Mouse (Mus musculus) megakaryocyte progenitor cell, adult 5-6 weeks (primary cell): Measurements from ENCODE around the gene Opa3. TPM values are rescaled to one million over a fixed set of nuclear protein-coding genes. Genes with fewer than 3 reads are reported as not detected.

ENCODE experiments used
- ATAC-seq: replicated peaks from 2 replicates; pipeline ENCODE4 v1.8.0; 2016; ENCODE audit warnings: mild to moderate bottlenecking, moderate TSS enrichment, inconsistent platforms; ENCODE audit not compliant: poor library complexity
- total RNA-seq, 2 experiments: library from RNA; stranded (forward) in 1 of 2; stranded (reverse) in 1 of 2; fragments of 157-497, 149-512 nt in 1 of 2; fragments of 200-1000 nt in 1 of 2; gene quantifications; 2 replicates each; pipeline versions ENCODE4 v1.2.3 to v1.2.4; 2015 to 2017

Gene Opa3
- total RNA-seq, 2 experiments from 2014 or later = 16.1 to 19.9 TPM

DNA sequence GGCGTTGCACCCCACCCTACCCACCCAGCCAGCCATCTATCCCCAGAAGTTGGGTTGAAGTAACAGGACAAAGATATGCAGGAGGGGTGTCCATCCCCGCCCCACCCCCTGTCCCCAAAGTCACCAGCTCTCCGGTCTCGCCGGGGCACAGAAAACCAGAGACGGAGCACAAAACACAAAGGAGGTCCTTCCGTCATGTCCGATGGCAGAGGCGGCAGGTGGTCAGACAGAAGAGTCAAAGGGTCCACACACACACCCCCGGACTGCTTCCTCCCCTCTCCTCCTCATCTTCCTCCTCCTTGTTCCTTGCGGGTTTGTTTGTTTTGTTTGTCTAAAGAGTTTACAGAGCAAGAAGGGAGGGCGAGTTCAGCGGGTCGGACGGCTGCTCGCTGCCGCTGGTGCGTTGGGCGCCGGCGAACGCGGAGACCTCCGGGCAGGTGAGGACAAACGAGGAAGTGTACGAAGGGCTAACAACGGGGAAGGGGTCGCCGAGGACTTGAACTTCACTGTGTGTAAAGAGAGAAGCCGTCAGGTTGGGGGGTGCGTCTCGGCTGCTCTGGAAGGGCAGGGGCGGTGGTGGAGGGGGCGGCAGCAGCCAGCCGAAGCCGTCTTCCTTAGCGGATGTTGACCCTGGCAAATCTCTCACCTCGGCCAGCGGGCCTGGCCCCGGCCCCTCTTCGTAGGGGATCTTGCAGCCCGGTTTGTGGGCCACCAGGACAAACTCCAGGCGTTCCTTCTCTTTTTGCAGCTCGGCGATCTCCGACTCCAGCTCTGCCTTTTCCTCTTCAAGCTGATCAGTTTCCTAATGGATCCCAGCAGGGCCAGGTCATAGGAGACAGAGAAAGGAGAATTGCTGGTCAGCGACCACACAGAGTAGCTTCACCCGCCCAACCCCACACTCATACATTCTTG lies 76.6 kb downstream of the Opa3 start:
- no peak for ATAC-seq

GRCm38 (mm10) chr7:19305413-19305735 lies 77.2 kb downstream of the Opa3 start:
- no peak for ATAC-seq

Other genes starting within 250 kb of the Opa3 start
- not detected in 2 replicates for gene Nanos2, start 240.9 kb upstream of the Opa3 start, total RNA-seq (2015)
- not detected in 2 replicates for gene Nanos2, start 240.9 kb upstream of the Opa3 start, total RNA-seq (2017)
- 0.17 TPM in 1 of 2 replicates, not detected in the other for gene Mypop, start 237.1 kb upstream of the Opa3 start, total RNA-seq (2015)
- not detected in 2 replicates for gene Mypop, start 237.1 kb upstream of the Opa3 start, total RNA-seq (2017)
- 16.4 and 16.8 TPM in 2 replicates for gene Irf2bp1, start 224.3 kb upstream of the Opa3 start, total RNA-seq (2015)
- gene Irf2bp1, start 224.3 kb upstream of the Opa3 start, total RNA-seq (2017) = 12.5 and 13.1 TPM in 2 replicates
- gene Foxa3, start 204.8 kb upstream of the Opa3 start, total RNA-seq (2015) = not detected in 2 replicates
- not detected in 2 replicates for gene Foxa3, start 204.8 kb upstream of the Opa3 start, total RNA-seq (2017)
- 58.1 and 74.7 TPM in 2 replicates for gene Sympk, start 204.0 kb upstream of the Opa3 start, total RNA-seq (2015)
- 44.9 and 48.6 TPM in 2 replicates for gene Sympk, start 204.0 kb upstream of the Opa3 start, total RNA-seq (2017)
- gene Rsph6a, start 173.6 kb upstream of the Opa3 start, total RNA-seq (2015) = not detected in 2 replicates
- gene Rsph6a, start 173.6 kb upstream of the Opa3 start, total RNA-seq (2017) = 0.61 TPM in 1 of 2 replicates, not detected in the other
- 4.4 and 5.5 TPM in 2 replicates for gene Dmwd, start 152.1 kb upstream of the Opa3 start, total RNA-seq (2015)
- 1.5 and 2.3 TPM in 2 replicates for gene Dmwd, start 152.1 kb upstream of the Opa3 start, total RNA-seq (2017)
- gene Dmpk, start 144.5 kb upstream of the Opa3 start, total RNA-seq (2015) = 0.78 and 1.9 TPM in 2 replicates
- 0.84 TPM in 1 of 2 replicates, not detected in the other for gene Dmpk, start 144.5 kb upstream of the Opa3 start, total RNA-seq (2017)
- gene Six5, start 133.7 kb upstream of the Opa3 start, total RNA-seq (2015) = 2.8 and 3.9 TPM in 2 replicates
- gene Six5, start 133.7 kb upstream of the Opa3 start, total RNA-seq (2017) = 2.3 and 2.4 TPM in 2 replicates
- 0.24 and 0.57 TPM in 2 replicates for gene Gm4969, start 110.0 kb upstream of the Opa3 start, total RNA-seq (2015)
- gene Gm4969, start 110.0 kb upstream of the Opa3 start, total RNA-seq (2017) = 0.03 and 0.42 TPM in 2 replicates
- 2.0 and 2.1 TPM in 2 replicates for gene Fbxo46, start 108.5 kb upstream of the Opa3 start, total RNA-seq (2015)
- 4.2 and 5.0 TPM in 2 replicates for gene Fbxo46, start 108.5 kb upstream of the Opa3 start, total RNA-seq (2017)
- 6.5 and 6.9 TPM in 2 replicates for gene Qpctl, start 79.0 kb upstream of the Opa3 start, total RNA-seq (2015)
- 3.4 and 5.6 TPM in 2 replicates for gene Qpctl, start 79.0 kb upstream of the Opa3 start, total RNA-seq (2017)
- gene Snrpd2, start 78.6 kb upstream of the Opa3 start, total RNA-seq (2015) = 106 and 117 TPM in 2 replicates
- gene Snrpd2, start 78.6 kb upstream of the Opa3 start, total RNA-seq (2017) = 78.6 and 83.9 TPM in 2 replicates
- not detected in 2 replicates for gene Gipr, start 62.2 kb upstream of the Opa3 start, total RNA-seq (2015)
- not detected in 2 replicates for gene Gipr, start 62.2 kb upstream of the Opa3 start, total RNA-seq (2017)
- 4.3 and 5.5 TPM in 2 replicates for gene Eml2, start 51.9 kb upstream of the Opa3 start, total RNA-seq (2015)
- 8.0 and 15.1 TPM in 2 replicates for gene Eml2, start 51.9 kb upstream of the Opa3 start, total RNA-seq (2017)
- 0.12 TPM in 1 of 2 replicates, not detected in the other for gene Gpr4, start 15.8 kb upstream of the Opa3 start, total RNA-seq (2015)
- gene Gpr4, start 15.8 kb upstream of the Opa3 start, total RNA-seq (2017) = not detected in 2 replicates
- 46.7 and 49.6 TPM in 2 replicates for gene Vasp, start 43.5 kb downstream of the Opa3 start, total RNA-seq (2015)
- 71.0 and 73.0 TPM in 2 replicates for gene Vasp, start 43.5 kb downstream of the Opa3 start, total RNA-seq (2017)
- gene Ppm1n, start 51.7 kb downstream of the Opa3 start, total RNA-seq (2015) = 0.20 TPM in 1 of 2 replicates, not detected in the other
- gene Ppm1n, start 51.7 kb downstream of the Opa3 start, total RNA-seq (2017) = not detected in 2 replicates
- gene Rtn2, start 54.3 kb downstream of the Opa3 start, total RNA-seq (2015) = not detected in 2 replicates
- not detected in 2 replicates for gene Rtn2, start 54.3 kb downstream of the Opa3 start, total RNA-seq (2017)
- gene Fosb, start 81.7 kb downstream of the Opa3 start, total RNA-seq (2015) = 18.2 and 28.4 TPM in 2 replicates
- gene Fosb, start 81.7 kb downstream of the Opa3 start, total RNA-seq (2017) = 12.7 and 13.2 TPM in 2 replicates
- gene Ercc1, start 116.4 kb downstream of the Opa3 start, total RNA-seq (2015) = 26.5 and 32.3 TPM in 2 replicates
- 24.4 and 29.8 TPM in 2 replicates for gene Ercc1, start 116.4 kb downstream of the Opa3 start, total RNA-seq (2017)
- 11.1 and 13.6 TPM in 2 replicates for gene Cd3eap, start 131.1 kb downstream of the Opa3 start, total RNA-seq (2015)
- gene Cd3eap, start 131.1 kb downstream of the Opa3 start, total RNA-seq (2017) = 24.8 and 27.4 TPM in 2 replicates
- 6.3 and 7.2 TPM in 2 replicates for gene Ppp1r13l, start 131.4 kb downstream of the Opa3 start, total RNA-seq (2015)
- gene Ppp1r13l, start 131.4 kb downstream of the Opa3 start, total RNA-seq (2017) = 0.74 and 1.2 TPM in 2 replicates
- 10.7 and 11.2 TPM in 2 replicates for gene Ercc2, start 153.7 kb downstream of the Opa3 start, total RNA-seq (2015)
- 26.5 and 31.6 TPM in 2 replicates for gene Ercc2, start 153.7 kb downstream of the Opa3 start, total RNA-seq (2017)
- not detected in 2 replicates for gene Klc3, start 175.8 kb downstream of the Opa3 start, total RNA-seq (2015)
- 0.10 TPM in 1 of 2 replicates, not detected in the other for gene Klc3, start 175.8 kb downstream of the Opa3 start, total RNA-seq (2017)
- 0.71 and 0.94 TPM in 2 replicates for gene Ckm, start 176.4 kb downstream of the Opa3 start, total RNA-seq (2015)
- 1.4 and 2.0 TPM in 2 replicates for gene Ckm, start 176.4 kb downstream of the Opa3 start, total RNA-seq (2017)
- 10.3 and 11.0 TPM in 2 replicates for gene Mark4, start 230.5 kb downstream of the Opa3 start, total RNA-seq (2015)
- 4.8 and 6.9 TPM in 2 replicates for gene Mark4, start 230.5 kb downstream of the Opa3 start, total RNA-seq (2017)
- gene Exoc3l2, start 235.0 kb downstream of the Opa3 start, total RNA-seq (2015) = 0.54 and 0.57 TPM in 2 replicates
- gene Exoc3l2, start 235.0 kb downstream of the Opa3 start, total RNA-seq (2017) = 0.62 and 1.3 TPM in 2 replicates